Mouse (Mus musculus) erythroblast, embryonic 14.5 days (primary cell): ENCODE measurements at regions not wholly inside any gene's neighbourhood (a gene's known extent, or its start where the extent isn't known, plus 50 kb on each side); places are given as distances from the start of the nearest gene placed in this dataset.

Experiments used
- GATA1 ChIP-seq: IDR thresholded peaks from 2 replicates; pipeline ENCODE4 v1.6.1; 2012; ENCODE audit warnings: low read length, inconsistent platforms, mixed read lengths
- TAL1 ChIP-seq: IDR thresholded peaks from 3 replicates; pipeline ENCODE4 v1.6.1; 2012; ENCODE audit warnings: low read length, inconsistent platforms, mixed read lengths

- TF ChIP-seq GATA1 = no peak
- TF ChIP-seq TAL1 = no peak
These were observed 119.9 kb upstream of the Ajap1 start for GRCm38 (mm10) chr4:153602496-153602895.
